Mouse (Mus musculus): ENCODE data around the gene Elfn2. TPM values are rescaled to one million over a fixed set of nuclear protein-coding genes. Genes with fewer than 3 reads are reported as not detected.

The Elfn2 gene
- total RNA-seq, 4 experiments from 2014 or later = 4.1 to 7.4 (median 5.5) TPM

Other genes with a start within 250 kb of the Elfn2 start
- 1 to 10 TPM; 1.2 to 2.7 (median 1.9) TPM for gene Il2rb, start 223.5 kb downstream of the Elfn2 start, total RNA-seq (2022)
- gene C1qtnf6, start 187.4 kb downstream of the Elfn2 start, total RNA-seq (2022) = 10 to 100 TPM; 19.3 to 41.2 (median 31.8) TPM
- gene Sstr3, start 174.1 kb downstream of the Elfn2 start, total RNA-seq (2022) = under 1 TPM; 0.31 to 0.91 (median 0.49) TPM
- gene Rac2, start 146.0 kb downstream of the Elfn2 start, total RNA-seq (2022) = 10 to 100 TPM in 2 of 4 experiments, 1 to 10 TPM in 2; 4.2 to 19.0 (median 7.7) TPM
- gene Cyth4, start 121.7 kb downstream of the Elfn2 start, total RNA-seq (2022) = 10 to 100 TPM in 2 of 4 experiments, 1 to 10 TPM in 2; 8.1 to 21.3 (median 14.8) TPM
- 10 to 100 TPM; 12.3 to 25.8 (median 20.7) TPM for gene Mfng, start 54.7 kb upstream of the Elfn2 start, total RNA-seq (2022)
- 10 to 100 TPM in 1 of 4 experiments, 1 to 10 TPM in 3; 6.6 to 10.0 (median 8.1) TPM for gene Card10, start 84.3 kb upstream of the Elfn2 start, total RNA-seq (2022)
- 10 to 100 TPM; 41.2 to 85.0 (median 65.8) TPM for gene Cdc42ep1, start 123.9 kb upstream of the Elfn2 start, total RNA-seq (2022)
- gene Lgals2, start 136.8 kb upstream of the Elfn2 start, total RNA-seq (2022) = not detected
- gene Gga1, start 158.4 kb upstream of the Elfn2 start, total RNA-seq (2022) = 10 to 100 TPM; 57.9 to 79.2 (median 66.5) TPM
- under 1 TPM in 1 of 4 experiments, not detected in 3; 0.45 TPM for gene Gm49510, start 180.9 kb upstream of the Elfn2 start, total RNA-seq (2022)
- gene Sh3bp1, start 181.0 kb upstream of the Elfn2 start, total RNA-seq (2022) = 10 to 100 TPM in 2 of 4 experiments, 1 to 10 TPM in 2; 8.5 to 23.0 (median 15.2) TPM
- 1 to 10 TPM; 4.6 to 8.6 (median 5.9) TPM for gene Pdxp, start 195.1 kb upstream of the Elfn2 start, total RNA-seq (2022)
- gene Lgals1, start 208.0 kb upstream of the Elfn2 start, total RNA-seq (2022) = 100 to 1,000 TPM; 294 to 595 (median 433) TPM
- gene Nol12, start 216.2 kb upstream of the Elfn2 start, total RNA-seq (2022) = 10 to 100 TPM; 51.2 to 58.9 (median 52.1) TPM
- gene Triobp, start 229.0 kb upstream of the Elfn2 start, total RNA-seq (2022) = 100 to 1,000 TPM; 121 to 175 (median 150) TPM

Data from adrenal gland, adult 8-10 months (tissue).